Mouse (Mus musculus): ENCODE data around the gene D2hgdh.
"Not testable (repeated sequence)": the region's sequence is repeated elsewhere in the genome, so short reads cannot be mapped to it uniquely, and the experiment has no call there.

DNA sequence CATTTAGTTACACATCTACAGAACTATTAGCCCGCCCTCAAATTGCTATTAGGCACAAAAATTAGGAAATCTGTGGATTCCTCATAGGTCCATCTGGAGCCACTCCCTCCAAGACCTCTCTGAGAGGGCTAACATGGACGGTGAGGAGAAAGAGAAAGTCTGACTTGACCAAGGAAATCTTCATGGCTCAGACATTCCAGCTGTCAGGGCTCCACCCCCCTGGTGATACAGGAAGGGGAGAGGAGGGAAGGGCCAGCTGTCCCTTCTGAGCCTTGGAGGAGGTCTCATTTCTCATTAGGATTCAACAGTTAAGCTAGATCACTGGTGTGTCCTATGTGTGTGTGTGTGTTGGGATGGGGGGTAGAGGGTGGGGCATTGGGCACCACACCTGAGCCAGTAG, 36.3 kb downstream of the D2hgdh start, which contains the start of gene Gal3st2:
- not testable (repeated sequence) for TF ChIP-seq CTCF, POLR2A (IDR thresholded peaks at IDR 0.05; ENCODE audit: extremely low read depth, insufficient read depth, low read length)
